Mouse (Mus musculus) neural tube, embryonic 12.5 days (tissue): ENCODE results near the gene Ado. TPM values are rescaled to one million over a fixed set of nuclear protein-coding genes. Genes with fewer than 3 reads are reported as not detected.

Experiments used
- ATAC-seq: fragments of 200-750 bp; cut with Nextera tagmentation; 2 replicates; pipeline ENCODE4 v1.8.0; 2017; ENCODE audit warnings: low read depth, mild to moderate bottlenecking, moderate TSS enrichment, moderate library complexity; ENCODE audit not compliant: low FRiP score
- H3K27ac ChIP-seq: fragments of 300-500 bp; sonication (generic); 2 replicates; pipeline ENCODE4 v1.5.1; 2016
- H3K27me3 ChIP-seq: fragments of 300-500 bp; sonication (generic); replicated peaks from 2 replicates; pipeline ENCODE4 v1.6.1; 2016; ENCODE audit warnings: mild to moderate bottlenecking
- H3K36me3 ChIP-seq: fragments of 300-500 bp; sonication (generic); 2 replicates; pipeline ENCODE4 v1.6.1; 2016; ENCODE audit warnings: mild to moderate bottlenecking
- H3K4me1 ChIP-seq: fragments of 300-500 bp; sonication (generic); 2 replicates; pipeline ENCODE4 v1.6.1; 2016
- H3K4me2 ChIP-seq: fragments of 300-500 bp; sonication (generic); replicated peaks from 2 replicates; pipeline ENCODE4 v1.6.1; 2016; ENCODE audit warnings: mild to moderate bottlenecking
- H3K4me3 ChIP-seq: fragments of 300-500 bp; sonication (generic); 2 replicates; pipeline ENCODE4 v1.5.1; 2016
- H3K9ac ChIP-seq: fragments of 300-500 bp; sonication (generic); 2 replicates; pipeline ENCODE4 v1.6.1; 2016; ENCODE audit warnings: mild to moderate bottlenecking
- H3K9me3 ChIP-seq: fragments of 300-500 bp; sonication (generic); 2 replicates; pipeline ENCODE4 v1.6.1; 2016; ENCODE audit warnings: mild to moderate bottlenecking
- WGBS: fragments of 180-500 bp; shearing (Covaris S2); methylation state at CpG from one replicate; pipeline ENCODE4 v1.1.7; 2016; 5-methylcytosine and 5-hydroxymethylcytosine counted together
- polyA plus RNA-seq: library from polyadenylated mRNA; unstranded; fragments of >200 nt; fragmentation: Nextera tagmentation; extraction: Ambion mirVana; gene quantifications from 2 replicates; pipeline ENCODE4 v1.2.1, GENCODE M21; 2016

Gene Ado
- polyA plus RNA-seq, 1 experiment from 2014 or later = 78.0 TPM

- Histone ChIP-seq H3K4me2 (peak within 1 kb of the TSS; percentile 81), H3K4me3 (peak within 1 kb of the TSS; percentile 54), H3K4me1 (peaks cover 41% of the 10 kb centered on the region), H3K9ac (0 out of 2 replicates have a peak within 1 kb of the TSS, but pooled peaks have one; percentile 5), H3K27ac (no peak within 1 kb of the TSS), H3K27me3 (peaks cover 75% of the 10 kb centered on the region), H3K36me3 (no peaks in the 10 kb centered on the region), H3K9me3 (no peaks in the 10 kb centered on the region)
- WGBS = under 1% methylated on average over 37 of the region's 37 CpGs
- ATAC-seq = no peak
These were observed 13.5 kb downstream of the Ado start, which contains the start of gene Egr2 for GRCm38 (mm10) chr10:67535256-67535655. TSS of gene Egr2 (plus strand) at chr10:67535475.

- Histone ChIP-seq H3K27ac (no peak overlapping the region), H3K4me2 (no peak overlapping the region), H3K36me3 (no peaks in the 10 kb centered on the region), H3K4me3 (no peak overlapping the region), H3K9me3 (no peaks in the 10 kb centered on the region), H3K27me3 (peaks cover 29% of the 10 kb centered on the region), H3K9ac (no peak overlapping the region), H3K4me1 (no peaks in the 10 kb centered on the region)
- 76% methylated on average over 4 of the region's 4 CpGs for WGBS
- no peak for ATAC-seq
These were observed 19.0 kb downstream of the Ado start for GRCm38 (mm10) chr10:67529769-67530168.

- H3K9me3 ChIP-seq = no peaks in the 10 kb centered on the region
- peaks cover 6% of the 10 kb centered on the region; the same call in 1 of the 2 replicates for H3K27me3 ChIP-seq
- 68% methylated on average over 9 of the region's 9 CpGs for WGBS
- H3K4me1 ChIP-seq = no peaks in the 10 kb centered on the region
- no peak overlapping the region for H3K27ac ChIP-seq
- H3K9ac ChIP-seq = no peak overlapping the region
- H3K4me3 ChIP-seq = no peak overlapping the region
- H3K4me2 ChIP-seq = no peak overlapping the region
- no peaks in the 10 kb centered on the region for H3K36me3 ChIP-seq
- no peak for ATAC-seq
These were observed 22.3 kb downstream of the Ado start for GRCm38 (mm10) chr10:67526435-67526834.

- Histone ChIP-seq H3K27ac (no peak overlapping the region), H3K4me1 (no peaks in the 10 kb centered on the region), H3K4me3 (no peak overlapping the region), H3K4me2 (no peak overlapping the region), H3K9me3 (no peaks in the 10 kb centered on the region), H3K36me3 (no peaks in the 10 kb centered on the region), H3K9ac (no peak overlapping the region), H3K27me3 (peaks cover 3% of the 10 kb centered on the region; the same call in 1 of the 2 replicates)
- 88% methylated on average over 7 of the region's 7 CpGs for WGBS
- ATAC-seq = no peak
These were observed 24.1 kb downstream of the Ado start for GRCm38 (mm10) chr10:67524694-67525093.

- 88% methylated on average over 3 of the region's 3 CpGs for WGBS
- Histone ChIP-seq H3K27me3 (peaks cover 3% of the 10 kb centered on the region; the same call in 1 of the 2 replicates), H3K4me3 (no peak overlapping the region), H3K27ac (no peak overlapping the region), H3K9me3 (no peaks in the 10 kb centered on the region), H3K4me2 (no peak overlapping the region), H3K36me3 (no peaks in the 10 kb centered on the region), H3K9ac (no peak overlapping the region), H3K4me1 (no peaks in the 10 kb centered on the region)
- ATAC-seq = no peak
These were observed 24.6 kb downstream of the Ado start for GRCm38 (mm10) chr10:67524130-67524529.

- Histone ChIP-seq H3K27ac (no peak overlapping the region), H3K4me3 (no peak overlapping the region), H3K4me2 (no peak overlapping the region), H3K4me1 (no peaks in the 10 kb centered on the region), H3K9me3 (no peaks in the 10 kb centered on the region), H3K27me3 (no peaks in the 10 kb centered on the region), H3K9ac (no peak overlapping the region), H3K36me3 (no peaks in the 10 kb centered on the region)
- ATAC-seq = no peak
- 94% methylated on average over 3 of the region's 3 CpGs for WGBS
These were observed 30.0 kb downstream of the Ado start for GRCm38 (mm10) chr10:67518733-67519132.

DNA sequence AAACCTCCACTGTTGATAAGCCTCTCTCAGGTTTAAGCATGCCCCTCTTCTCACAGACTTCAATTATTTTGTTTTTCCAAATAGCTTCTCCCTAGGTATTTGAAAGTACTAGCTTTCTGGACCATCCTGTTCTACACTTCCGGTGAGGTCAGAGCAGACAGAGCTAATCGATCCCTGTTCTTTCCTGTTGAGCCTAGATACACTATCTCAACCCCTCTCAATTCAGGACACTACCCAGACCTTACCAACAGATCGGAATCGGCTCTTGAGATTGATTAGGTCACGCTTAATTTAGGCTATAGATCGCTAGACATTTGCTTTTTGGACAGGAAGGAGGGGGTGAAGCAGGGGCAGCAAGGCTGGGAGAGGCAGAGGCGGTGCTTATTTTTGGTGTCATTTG, 35.9 kb downstream of the Ado start:
- Histone ChIP-seq H3K9ac (no peak overlapping the region), H3K4me2 (no peak overlapping the region), H3K27me3 (no peaks in the 10 kb centered on the region), H3K4me3 (no peak overlapping the region), H3K9me3 (no peaks in the 10 kb centered on the region), H3K36me3 (no peaks in the 10 kb centered on the region), H3K4me1 (no peaks in the 10 kb centered on the region), H3K27ac (no peak overlapping the region)
- WGBS = 44% methylated on average over 7 of the region's 7 CpGs
- no peak for ATAC-seq

GRCm38 (mm10) chr10:67512211-67512610, 36.5 kb downstream of the Ado start:
- Histone ChIP-seq H3K9me3 (no peaks in the 10 kb centered on the region), H3K9ac (no peak overlapping the region), H3K27me3 (no peaks in the 10 kb centered on the region), H3K27ac (no peak overlapping the region), H3K4me2 (no peak overlapping the region), H3K4me1 (no peaks in the 10 kb centered on the region), H3K36me3 (no peaks in the 10 kb centered on the region), H3K4me3 (no peak overlapping the region)
- ATAC-seq = no peak
- WGBS = 75% methylated on average over 8 of the region's 8 CpGs

- ATAC-seq = no peak
- no peak overlapping the region for H3K4me3 ChIP-seq
- no peak overlapping the region for H3K9ac ChIP-seq
- no peaks in the 10 kb centered on the region for H3K4me1 ChIP-seq
- no peaks in the 10 kb centered on the region for H3K9me3 ChIP-seq
- H3K36me3 ChIP-seq = no peaks in the 10 kb centered on the region
- H3K4me2 ChIP-seq = no peak overlapping the region
- no peak overlapping the region for H3K27ac ChIP-seq
- 74% methylated on average over 3 of the region's 3 CpGs for WGBS
- no peaks in the 10 kb centered on the region for H3K27me3 ChIP-seq
These were observed 43.5 kb downstream of the Ado start for GRCm38 (mm10) chr10:67505248-67505647.

GRCm38 (mm10) chr10:67504046-67504445, 44.7 kb downstream of the Ado start:
- WGBS = 73% methylated on average over 5 of the region's 5 CpGs
- H3K9me3 ChIP-seq = no peaks in the 10 kb centered on the region
- H3K36me3 ChIP-seq = no peaks in the 10 kb centered on the region
- H3K4me3 ChIP-seq = no peak overlapping the region
- H3K4me1 ChIP-seq = no peaks in the 10 kb centered on the region
- H3K4me2 ChIP-seq = no peak overlapping the region
- H3K27ac ChIP-seq = no peak overlapping the region
- H3K9ac ChIP-seq = no peak overlapping the region
- ATAC-seq = no peak
- no peaks in the 10 kb centered on the region for H3K27me3 ChIP-seq

DNA sequence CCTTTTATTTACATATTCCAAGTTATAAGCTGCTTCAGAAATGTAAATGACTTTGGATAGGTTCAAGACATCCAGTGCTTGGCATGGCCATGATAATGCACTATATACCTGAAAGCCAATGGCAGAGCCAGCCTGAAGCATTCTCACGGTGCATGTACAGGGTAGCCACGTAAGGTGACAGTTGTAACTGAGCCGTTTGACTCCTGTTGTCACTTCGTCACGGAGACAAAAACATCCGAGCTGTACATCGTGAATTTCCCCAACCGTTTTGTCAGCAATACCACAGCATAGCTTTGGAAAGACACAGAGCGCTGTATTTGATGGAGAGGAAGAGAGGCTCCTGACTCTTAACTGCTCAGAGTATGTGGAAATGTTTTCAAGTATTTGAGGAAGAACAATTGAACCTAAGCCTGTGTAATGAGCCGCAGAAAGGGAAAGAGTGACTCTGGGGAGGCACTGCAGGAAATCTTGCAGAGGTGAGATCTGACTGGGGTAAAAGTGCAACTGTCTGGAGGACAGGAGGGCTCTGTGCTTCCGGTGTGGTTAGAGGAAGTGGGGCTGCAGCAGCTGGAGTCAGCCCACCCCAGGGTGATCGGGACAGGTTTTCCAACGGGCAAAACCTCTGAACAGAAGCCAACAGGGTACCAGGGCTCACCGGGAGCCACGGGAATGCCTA, 45.3 kb downstream of the Ado start:
- ATAC-seq = no peak
- H3K4me2 ChIP-seq = no peak overlapping the region
- H3K27me3 ChIP-seq = no peaks in the 10 kb centered on the region
- H3K36me3 ChIP-seq = no peaks in the 10 kb centered on the region
- H3K9me3 ChIP-seq = no peaks in the 10 kb centered on the region
- H3K4me3 ChIP-seq = no peak overlapping the region
- no peak overlapping the region for H3K27ac ChIP-seq
- no peaks in the 10 kb centered on the region for H3K4me1 ChIP-seq
- H3K9ac ChIP-seq = no peak overlapping the region
- WGBS = 78% methylated on average over 15 of the region's 15 CpGs

DNA sequence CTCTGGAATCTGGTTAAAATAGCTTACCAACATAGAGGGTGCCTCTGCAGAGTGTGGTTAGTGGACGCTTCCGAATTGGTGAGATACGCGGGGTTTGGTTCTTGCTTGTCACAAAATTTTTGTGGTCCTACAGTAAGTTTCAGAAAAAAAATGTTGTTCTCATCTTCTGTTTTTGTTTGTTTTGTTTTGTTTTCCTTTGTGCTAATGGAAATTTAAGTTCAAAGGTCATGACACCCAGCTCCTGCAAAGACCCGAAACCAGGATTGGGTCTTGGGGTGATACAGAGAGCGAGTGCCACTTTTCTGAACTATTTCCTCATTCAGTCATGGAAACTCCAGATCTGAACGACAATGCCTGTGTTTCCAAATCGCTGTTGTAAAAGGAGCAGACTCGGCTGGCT, 50.8 kb downstream of the Ado start:
- no peak for ATAC-seq
- Histone ChIP-seq H3K9me3 (no peaks in the 10 kb centered on the region), H3K4me3 (no peak overlapping the region), H3K9ac (no peak overlapping the region), H3K27ac (no peak overlapping the region), H3K27me3 (no peaks in the 10 kb centered on the region), H3K4me2 (no peak overlapping the region), H3K4me1 (no peaks in the 10 kb centered on the region), H3K36me3 (no peaks in the 10 kb centered on the region)
- 93% methylated on average over 9 of the region's 9 CpGs for WGBS
